Mouse (Mus musculus) hindbrain, embryonic 14.5 days (tissue): ENCODE data around the gene Ddx27. TPM values are rescaled to one million over a fixed set of nuclear protein-coding genes. Genes with fewer than 3 reads are reported as not detected.

ENCODE experiments used
- ATAC-seq: fragments of 200-750 bp; cut with Nextera tagmentation; 2 replicates; pipeline ENCODE4 v1.8.0; 2017; ENCODE audit warnings: moderate number of reproducible peaks, mild to moderate bottlenecking, moderate TSS enrichment, moderate library complexity; ENCODE audit not compliant: low FRiP score
- DNase-seq: peaks from one replicate; pipeline ENCODE4 v3.0.0-alpha.2; 2015; ENCODE audit warnings: low spot score
- H3K27ac ChIP-seq: fragments of 300-500 bp; sonication (generic); 2 replicates; pipeline ENCODE4 v1.5.1; 2014; ENCODE audit warnings: mild to moderate bottlenecking, moderate library complexity
- H3K27me3 ChIP-seq: fragments of 300-500 bp; sonication (generic); 2 replicates; pipeline ENCODE4 v1.6.1; 2014; ENCODE audit warnings: mild to moderate bottlenecking, low read length, mixed read lengths; ENCODE audit not compliant: control insufficient read depth, insufficient read depth
- H3K36me3 ChIP-seq: fragments of 300-500 bp; sonication (generic); replicated peaks from 2 replicates; pipeline ENCODE4 v1.6.1; 2014; ENCODE audit not compliant: control insufficient read depth, insufficient read depth
- H3K4me1 ChIP-seq: fragments of 300-500 bp; sonication (generic); replicated peaks from 2 replicates; pipeline ENCODE4 v1.6.1; 2014; ENCODE audit warnings: antibody characterized with exemption, low read length, mixed read lengths; ENCODE audit not compliant: control insufficient read depth, insufficient read depth
- H3K4me2 ChIP-seq: fragments of 300-500 bp; sonication (generic); replicated peaks from 2 replicates; pipeline ENCODE4 v1.6.1; 2014; ENCODE audit warnings: mild to moderate bottlenecking, moderate library complexity
- H3K4me3 ChIP-seq: fragments of 300-500 bp; sonication (generic); replicated peaks from 2 replicates; pipeline ENCODE4 v1.5.1; 2014; ENCODE audit warnings: mild to moderate bottlenecking, low read length
- H3K9ac ChIP-seq: fragments of 300-500 bp; sonication (generic); 2 replicates; pipeline ENCODE4 v1.6.1; 2014
- H3K9me3 ChIP-seq: fragments of 300-500 bp; sonication (generic); 2 replicates; pipeline ENCODE4 v1.6.1; 2016; ENCODE audit warnings: low read length; ENCODE audit not compliant: control insufficient read depth
- WGBS: fragments of 180-500 bp; shearing (Covaris S2); extraction: QIAGEN DNeasy Blood & Tissue Kit; methylation state at CpG from one replicate; pipeline ENCODE4 v1.1.7; 2014; 5-methylcytosine and 5-hydroxymethylcytosine counted together
- polyA plus RNA-seq: library from polyadenylated mRNA; unstranded; fragments of >200 nt; fragmentation: Nextera tagmentation; extraction: Ambion mirVana; gene quantifications from 2 replicates; pipeline ENCODE4 v1.2.1, GENCODE M21; 2014

Ddx27 gene
- polyA plus RNA-seq, 1 experiment from 2014 or later, result 29.3 TPM

DNA sequence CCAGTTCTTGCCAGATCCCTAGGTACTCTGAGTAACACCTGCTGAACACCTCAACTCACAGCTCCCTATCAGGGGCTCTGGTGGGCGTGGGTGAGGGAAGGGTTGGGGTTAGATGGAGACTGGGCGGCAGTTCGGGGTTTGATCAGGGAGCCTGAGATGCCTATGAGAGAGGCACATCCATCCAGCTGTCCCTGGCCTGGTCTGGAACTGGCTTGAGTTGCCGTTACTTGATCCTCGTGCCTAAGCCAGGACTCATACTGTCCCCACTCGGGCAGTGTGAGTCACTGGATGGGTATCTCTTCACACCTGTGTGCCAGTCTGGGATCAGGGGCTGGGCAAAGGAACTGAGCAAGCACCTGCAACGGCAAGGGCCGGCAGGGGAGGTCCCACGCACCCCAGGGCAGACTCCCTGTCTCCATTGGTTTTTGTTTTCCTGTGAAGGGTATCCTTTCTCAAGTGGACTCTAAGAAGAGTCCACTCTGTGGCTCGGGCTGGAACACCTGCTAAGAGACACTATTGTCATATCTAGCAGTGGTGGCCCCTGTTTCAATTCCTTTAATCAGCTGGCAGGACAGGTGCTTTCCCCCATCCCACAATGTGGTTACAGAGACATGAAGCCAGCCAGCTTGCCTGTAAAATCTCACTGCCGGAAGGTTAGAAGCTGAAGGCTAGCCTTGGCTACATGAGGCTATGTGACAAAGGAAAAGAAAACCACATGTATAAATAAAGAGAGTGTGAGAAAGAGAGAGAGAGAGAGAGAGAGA lies 62.4 kb downstream of the Ddx27 start:
- DNase-seq (no peak), ATAC-seq (no peak)
- H3K9ac ChIP-seq, result no peak overlapping the region
- no peaks in the 10 kb centered on the region for H3K27me3 ChIP-seq
- H3K9me3 ChIP-seq, result no peaks in the 10 kb centered on the region
- no peaks in the 10 kb centered on the region for H3K36me3 ChIP-seq
- H3K27ac ChIP-seq, result no peak overlapping the region
- 89% methylated on average over 11 of the region's 11 CpGs for WGBS
- H3K4me3 ChIP-seq, result no peak overlapping the region
- H3K4me1 ChIP-seq, result peaks cover 14% of the 10 kb centered on the region
- no peak overlapping the region for H3K4me2 ChIP-seq

DNA sequence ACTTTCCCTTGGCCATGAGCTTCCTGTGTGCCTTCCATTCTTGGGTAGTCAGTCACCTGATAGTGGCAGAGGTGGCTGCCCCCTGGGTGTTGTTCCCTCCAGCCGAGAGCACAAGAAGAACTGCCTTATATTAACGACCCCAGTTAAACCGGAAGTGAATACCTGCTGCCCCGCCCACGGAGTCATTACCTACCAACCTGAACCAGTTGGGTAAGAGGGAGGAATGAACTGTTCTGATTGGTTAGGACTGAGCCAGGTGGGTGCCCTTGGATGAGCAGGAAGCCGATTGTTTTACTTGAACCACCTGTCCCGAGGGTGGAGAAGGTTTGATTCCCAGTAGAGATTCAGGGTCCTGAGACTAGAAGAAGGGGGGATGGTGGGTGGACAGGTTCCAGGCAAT lies 63.5 kb downstream of the Ddx27 start:
- Histone ChIP-seq H3K4me1 (peaks cover 14% of the 10 kb centered on the region), H3K36me3 (no peaks in the 10 kb centered on the region), H3K9me3 (no peaks in the 10 kb centered on the region), H3K9ac (no peak overlapping the region), H3K27ac (no peak overlapping the region), H3K27me3 (no peaks in the 10 kb centered on the region), H3K4me2 (no peak overlapping the region), H3K4me3 (no peak overlapping the region)
- WGBS, result 47% methylated on average over 7 of the region's 7 CpGs
- no peak for ATAC-seq
- DNase-seq, result no peak

DNA sequence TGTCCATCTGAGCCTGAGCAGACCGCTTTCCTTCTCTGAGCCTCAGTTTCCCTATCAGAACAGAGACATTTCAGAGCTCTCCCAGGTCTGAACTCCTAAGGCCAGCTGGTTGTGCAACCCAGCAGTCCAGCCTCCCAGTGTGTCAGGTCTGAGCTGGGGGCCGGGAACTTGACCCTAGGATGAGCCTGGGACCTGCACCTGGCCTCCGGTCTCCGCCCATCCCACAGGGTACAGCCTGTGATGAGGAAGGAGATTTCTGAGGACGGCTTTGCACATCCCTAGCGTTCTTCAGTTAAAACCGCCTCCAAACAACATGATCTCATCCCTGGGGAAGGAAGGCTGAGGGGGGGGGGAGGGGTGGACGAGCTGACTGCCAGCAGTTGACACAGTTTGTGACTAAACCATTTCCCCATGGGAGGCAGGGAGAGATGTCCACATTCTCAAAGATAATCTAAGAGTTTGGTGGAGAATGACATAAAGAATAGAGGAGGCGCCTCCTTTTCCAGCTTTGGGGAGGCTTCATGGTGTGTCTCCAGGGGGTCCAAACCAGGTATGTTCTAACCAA lies 64.0 kb downstream of the Ddx27 start:
- H3K27ac ChIP-seq, result peak overlapping the region; percentile 49; the same call in 1 of the 2 replicates
- ATAC-seq, result peak; percentile 48; the same call in 1 of the 2 replicates
- H3K4me1 ChIP-seq, result peaks cover 14% of the 10 kb centered on the region
- H3K36me3 ChIP-seq, result no peaks in the 10 kb centered on the region
- H3K4me2 ChIP-seq, result no peak overlapping the region
- no peak overlapping the region for H3K9ac ChIP-seq
- no peak for DNase-seq
- WGBS, result 44% methylated on average over 9 of the region's 9 CpGs
- no peaks in the 10 kb centered on the region for H3K27me3 ChIP-seq
- H3K4me3 ChIP-seq, result no peak overlapping the region
- H3K9me3 ChIP-seq, result no peaks in the 10 kb centered on the region

DNA sequence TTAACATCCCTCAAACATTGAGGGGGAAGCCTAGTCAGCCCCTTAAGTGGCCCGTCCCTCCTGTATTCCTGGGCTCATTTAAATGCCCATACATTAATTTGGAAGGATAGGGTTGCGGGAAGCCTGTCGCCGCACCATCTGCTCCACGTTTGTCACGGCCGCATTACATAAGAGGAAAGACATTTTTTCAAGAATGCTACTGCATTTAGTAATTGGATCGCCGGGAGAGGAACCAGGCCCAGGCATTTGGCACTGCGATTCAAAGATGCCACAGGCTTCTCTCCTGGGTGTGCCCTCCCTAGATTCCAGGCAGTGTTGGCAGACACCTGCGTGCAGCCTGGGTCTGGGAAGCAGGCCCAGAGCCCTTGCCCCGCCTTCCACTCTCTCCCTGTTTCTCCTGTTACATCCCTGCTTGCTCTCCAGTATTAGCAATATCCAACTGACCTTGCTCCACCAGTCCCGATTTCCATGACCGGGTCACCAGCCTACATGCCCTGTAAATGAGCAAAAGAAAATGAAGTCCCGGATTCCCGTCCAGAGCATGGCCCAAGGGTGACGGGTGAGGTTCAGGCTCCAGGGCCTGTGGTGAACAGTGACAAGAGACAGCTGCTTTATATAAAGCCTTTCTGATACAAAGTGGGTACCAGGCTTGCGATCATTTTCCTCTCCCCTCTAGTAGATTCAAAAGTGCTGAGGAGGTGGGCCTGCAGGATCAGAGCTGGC lies 64.7 kb downstream of the Ddx27 start:
- WGBS, result 31% methylated on average over 18 of the region's 18 CpGs
- peak overlapping the region; percentile 49 for H3K27ac ChIP-seq
- H3K4me2 ChIP-seq, result no peak overlapping the region
- ATAC-seq, result peak; percentile 29; the same call in 1 of the 2 replicates
- no peaks in the 10 kb centered on the region for H3K27me3 ChIP-seq
- peak; percentile 23 for DNase-seq
- no peaks in the 10 kb centered on the region for H3K36me3 ChIP-seq
- no peaks in the 10 kb centered on the region for H3K9me3 ChIP-seq
- peaks cover 14% of the 10 kb centered on the region for H3K4me1 ChIP-seq
- no peak overlapping the region for H3K9ac ChIP-seq
- H3K4me3 ChIP-seq, result no peak overlapping the region

DNA sequence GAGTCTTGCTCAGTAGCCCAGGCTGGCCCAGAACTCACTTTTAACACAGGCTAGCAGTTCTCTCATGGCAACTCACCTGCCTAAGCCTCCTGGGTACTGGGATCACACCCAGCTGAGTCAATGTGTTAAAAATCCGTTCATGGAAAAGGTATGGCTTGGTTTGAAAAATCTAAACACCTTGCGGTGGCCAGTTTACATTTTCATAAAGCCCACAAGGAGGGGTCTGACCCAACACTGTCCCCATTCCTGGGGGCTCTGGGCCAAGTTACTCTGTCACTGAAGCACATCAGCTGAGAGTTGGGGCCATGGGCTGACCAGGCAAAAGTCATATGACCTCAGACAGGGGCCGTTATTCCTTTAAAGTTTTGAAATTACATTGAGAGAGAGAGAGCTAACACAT lies 65.4 kb downstream of the Ddx27 start:
- H3K27me3 ChIP-seq, result no peaks in the 10 kb centered on the region
- no peak overlapping the region for H3K4me2 ChIP-seq
- H3K9ac ChIP-seq, result no peak overlapping the region
- peaks cover 14% of the 10 kb centered on the region for H3K4me1 ChIP-seq
- no peak overlapping the region for H3K27ac ChIP-seq
- WGBS, result 81% methylated on average over 3 of the region's 3 CpGs
- H3K9me3 ChIP-seq, result no peaks in the 10 kb centered on the region
- DNase-seq (no peak), ATAC-seq (no peak)
- H3K4me3 ChIP-seq, result no peak overlapping the region
- H3K36me3 ChIP-seq, result no peaks in the 10 kb centered on the region

DNA sequence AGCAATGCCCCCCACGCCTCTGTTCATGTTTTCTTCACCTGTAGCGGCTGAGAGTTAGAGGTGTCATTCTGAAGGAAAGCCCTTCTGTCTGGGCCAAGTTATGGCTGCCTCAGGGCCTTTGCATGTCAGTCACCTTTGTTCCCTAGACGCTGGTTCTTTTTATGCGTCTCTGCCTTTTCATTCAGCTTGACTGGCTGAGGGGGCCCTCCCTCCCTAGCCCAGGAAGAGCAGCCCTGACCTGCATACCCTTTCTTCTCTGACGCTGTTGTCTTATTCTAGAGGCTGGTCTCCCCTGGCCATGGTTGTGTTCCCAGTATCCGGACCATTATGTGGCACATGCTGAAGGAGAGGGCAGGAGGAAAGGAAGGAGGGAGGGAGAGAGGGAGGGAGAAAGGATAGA lies 66.1 kb downstream of the Ddx27 start:
- WGBS, result 50% methylated on average over 6 of the region's 6 CpGs

DNA sequence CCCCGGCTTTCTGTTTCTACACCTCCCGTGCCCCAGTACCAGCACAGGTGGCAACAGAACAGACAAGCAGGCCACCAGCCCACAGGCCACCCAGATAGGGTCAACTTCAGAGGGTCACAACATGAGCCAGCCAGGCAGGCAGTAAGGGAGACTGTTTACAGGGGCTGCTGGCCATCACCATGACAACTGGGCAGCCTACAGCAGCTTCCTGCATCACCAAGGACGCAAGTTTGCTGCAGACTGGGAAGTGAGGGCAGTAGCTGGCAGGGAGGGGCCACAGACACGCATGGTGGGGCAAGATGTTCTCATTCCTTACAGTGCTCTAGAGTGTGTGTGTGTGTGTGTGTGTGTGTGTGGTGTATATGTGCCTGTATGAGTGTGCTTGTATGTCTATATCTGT lies 66.6 kb downstream of the Ddx27 start:
- no peak overlapping the region for H3K9ac ChIP-seq
- peak; percentile 26 for DNase-seq
- 33% methylated on average over 4 of the region's 4 CpGs for WGBS
- no peak overlapping the region for H3K4me2 ChIP-seq
- ATAC-seq, result peak; percentile 54; the same call in 1 of the 2 replicates
- H3K4me3 ChIP-seq, result no peak overlapping the region
- peaks cover 14% of the 10 kb centered on the region for H3K4me1 ChIP-seq
- no peaks in the 10 kb centered on the region for H3K36me3 ChIP-seq
- H3K27ac ChIP-seq, result no peak overlapping the region
- H3K27me3 ChIP-seq, result no peaks in the 10 kb centered on the region
- no peaks in the 10 kb centered on the region for H3K9me3 ChIP-seq

More for the DNA sequence above, 66.1 kb downstream of the Ddx27 start:
- Histone ChIP-seq H3K27ac (no peak overlapping the region), H3K9me3 (no peaks in the 10 kb centered on the region), H3K4me3 (no peak overlapping the region), H3K36me3 (no peaks in the 10 kb centered on the region), H3K4me2 (no peak overlapping the region), H3K9ac (no peak overlapping the region), H3K27me3 (no peaks in the 10 kb centered on the region), H3K4me1 (peaks cover 14% of the 10 kb centered on the region)
- DNase-seq (no peak), ATAC-seq (no peak)

Other genes starting within 250 kb of the Ddx27 start
- gene Trp53rkb, start 222.7 kb upstream of the Ddx27 start, polyA plus RNA-seq, result 9.2 and 9.7 TPM in 2 replicates
- gene Arfgef2, start 209.6 kb upstream of the Ddx27 start, polyA plus RNA-seq, result 6.5 and 7.9 TPM in 2 replicates
- 112 and 133 TPM in 2 replicates for gene Cse1l, start 109.2 kb upstream of the Ddx27 start, polyA plus RNA-seq
- gene Stau1, start 18.9 kb upstream of the Ddx27 start, polyA plus RNA-seq, result 103 and 107 TPM in 2 replicates
- gene Znfx1, start 47.8 kb downstream of the Ddx27 start, polyA plus RNA-seq, result 8.7 and 9.8 TPM in 2 replicates
- 3.5 and 3.9 TPM in 2 replicates for gene Kcnb1, start 175.0 kb downstream of the Ddx27 start, polyA plus RNA-seq
- 3.8 and 4.9 TPM in 2 replicates for gene Ptgis, start 225.4 kb downstream of the Ddx27 start, polyA plus RNA-seq